Mouse (Mus musculus) olfactory bulb, adult 2 months (tissue): Measurements from ENCODE around the gene Adamts7. TPM values are rescaled to one million over a fixed set of nuclear protein-coding genes. Genes with fewer than 3 reads are reported as not detected.

ENCODE experiments used
- H3K27ac ChIP-seq: fragments of 200-500 bp; 2 replicates; pipeline ENCODE4 v1.5.1; 2012; ENCODE audit warnings: low read depth, low read length; ENCODE audit not compliant: insufficient read depth
- H3K4me1 ChIP-seq: fragments of 200-500 bp; 2 replicates; pipeline ENCODE4 v1.6.1; 2012; ENCODE audit warnings: low read length; ENCODE audit not compliant: control insufficient read depth, insufficient read depth
- H3K4me3 ChIP-seq: fragments of 200-500 bp; 2 replicates; pipeline ENCODE4 v1.5.1; 2012; ENCODE audit warnings: mild to moderate bottlenecking, low read depth, low read length, moderate library complexity; ENCODE audit not compliant: insufficient read depth
- CTCF ChIP-seq: fragments of 200-500 bp; IDR thresholded peaks from 2 replicates; pipeline ENCODE4 v1.5.1; 2012; ENCODE audit warnings: low read depth, mild to moderate bottlenecking, low read length, moderate library complexity; ENCODE audit not compliant: insufficient read depth
- POLR2A ChIP-seq: fragments of 200-500 bp; IDR thresholded peaks from 2 replicates; pipeline ENCODE4 v1.6.1; 2012; ENCODE audit warnings: mild to moderate bottlenecking, low read depth, low read length, moderate library complexity; ENCODE audit not compliant: insufficient read depth
- WGBS: fragments of 180-500 bp; shearing (Covaris S2); methylation state at CpG from one replicate; pipeline ENCODE4 v1.1.7; 2018; 5-methylcytosine and 5-hydroxymethylcytosine counted together
- polyA plus RNA-seq: library from polyadenylated mRNA; stranded (reverse); fragments of >200 nt; gene quantifications from 2 replicates; pipeline ENCODE4 v1.2.4, GENCODE M21; 2012; ENCODE audit warnings: low replicate concordance; ENCODE audit not compliant: missing spikeins, insufficient read depth, insufficient read length

Adamts7 gene
- polyA plus RNA-seq, 1 experiment: not detected

- WGBS: 89% methylated on average over 2 of the region's 2 CpGs
- no peak overlapping the region for H3K4me3 ChIP-seq
- no peak for TF ChIP-seq POLR2A
- no peak for TF ChIP-seq CTCF
- H3K4me1 ChIP-seq: peaks cover 15% of the 10 kb centered on the region
- no peak overlapping the region for H3K27ac ChIP-seq
These were observed 90.3 kb downstream of the Adamts7 start for GRCm38 (mm10) chr9:90253181-90253580.

GRCm38 (mm10) chr9:90255844-90256405 is 93.1 kb downstream of the Adamts7 start:
- WGBS: 38% methylated on average over 6 of the region's 6 CpGs
- no peak for TF ChIP-seq POLR2A
- no peak for TF ChIP-seq CTCF
- Histone ChIP-seq H3K4me3 (no peak overlapping the region), H3K4me1 (peaks cover 19% of the 10 kb centered on the region), H3K27ac (no peak overlapping the region)

GRCm38 (mm10) chr9:90257220-90257619 is 94.4 kb downstream of the Adamts7 start:
- TF ChIP-seq POLR2A: no peak
- TF ChIP-seq CTCF: no peak
- peaks cover 19% of the 10 kb centered on the region for H3K4me1 ChIP-seq
- WGBS: 78% methylated on average over 7 of the region's 7 CpGs
- H3K4me3 ChIP-seq: no peak overlapping the region
- no peak overlapping the region for H3K27ac ChIP-seq

Other genes with a start within 250 kb of the Adamts7 start
- not detected in 2 replicates for gene Ctsh, start 108.9 kb upstream of the Adamts7 start, polyA plus RNA-seq
- 261 and 289 TPM in 2 replicates for gene Morf4l1, start 48.3 kb upstream of the Adamts7 start, polyA plus RNA-seq
- gene Tbc1d2b, start 107.7 kb downstream of the Adamts7 start, polyA plus RNA-seq: not detected in 2 replicates